Mouse (Mus musculus) CH12.LX (cell line): Measurements from ENCODE around the gene Pmepa1. TPM values are rescaled to one million over a fixed set of nuclear protein-coding genes. Genes with fewer than 3 reads are reported as not detected.

ENCODE experiments used
- DNase-seq: peaks from one replicate; pipeline ENCODE4 v3.0.0-alpha.2; 2013; ENCODE audit errors: extremely low read depth
- H3K27ac ChIP-seq: 2 replicates; pipeline ENCODE4 v1.5.1; 2012; ENCODE audit warnings: low read depth, mild to moderate bottlenecking, control low read depth, moderate library complexity; ENCODE audit not compliant: insufficient read depth
- H3K27me3 ChIP-seq: replicated peaks from 2 replicates; pipeline ENCODE3; 2012; ENCODE audit warnings: inconsistent platforms
- H3K36me3 ChIP-seq, 2 experiments: replicated peaks in 1 of 2; 2 replicates each; pipeline versions ENCODE3 to v1.6.1; 2012; ENCODE audit warnings: inconsistent platforms in 1 of 2, low read length in 1 of 2, mild to moderate bottlenecking in 1 of 2, mixed read lengths in 1 of 2, moderate library complexity in 1 of 2; ENCODE audit not compliant: control insufficient read depth in 1 of 2, insufficient read depth in 1 of 2
- H3K4me1 ChIP-seq, 2 experiments: 2 replicates each; pipeline ENCODE4 v1.6.1; 2012; ENCODE audit warnings: inconsistent platforms in 1 of 2, moderate library complexity in 1 of 2; ENCODE audit not compliant: insufficient read depth in 2 of 2, control insufficient read depth in 1 of 2
- H3K4me2 ChIP-seq: 2 replicates; pipeline ENCODE4 v1.6.1; 2012; ENCODE audit warnings: low read depth, mild to moderate bottlenecking, control low read depth; ENCODE audit not compliant: poor library complexity, insufficient read depth, severe bottlenecking
- H3K4me3 ChIP-seq, 3 experiments: fragments of 150-350 bp in 1 of 3; sonication (generic) in 1 of 3; replicated peaks in 1 of 3; 2 replicates each; pipeline versions ENCODE3 to v1.5.1; 2011 to 2012; ENCODE audit warnings: low read depth in 2 of 3, low read length in 2 of 3, mild to moderate bottlenecking in 2 of 3, moderate library complexity in 2 of 3, control low read depth in 1 of 3, improper control_type of control experiment in 1 of 3, inconsistent platforms in 1 of 3, mixed read lengths in 1 of 3; ENCODE audit not compliant: poor library complexity in 1 of 3
- H3K79me2 ChIP-seq: replicated peaks from 2 replicates; pipeline ENCODE4 v1.6.1; 2012; ENCODE audit warnings: mild to moderate bottlenecking, moderate library complexity; ENCODE audit not compliant: control insufficient read depth, poor library complexity, insufficient read depth, severe bottlenecking; ENCODE audit errors: extremely low read depth
- H3K9ac ChIP-seq: 2 replicates; pipeline ENCODE4 v1.6.1; 2012; ENCODE audit warnings: low read depth, mild to moderate bottlenecking, control low read depth, moderate library complexity; ENCODE audit not compliant: insufficient read depth
- H3K9me3 ChIP-seq: replicated peaks from 2 replicates; pipeline ENCODE3; 2012; ENCODE audit warnings: low read length, inconsistent platforms, mixed read lengths
- E2F4 ChIP-seq: IDR thresholded peaks from 2 replicates; pipeline ENCODE4 v1.6.1; 2011; ENCODE audit warnings: low read depth, low read length, improper control_type of control experiment; ENCODE audit not compliant: insufficient replicate concordance
- ELF1 ChIP-seq: IDR thresholded peaks from 2 replicates; pipeline ENCODE4 v1.6.1; 2014; ENCODE audit warnings: low read depth, mild to moderate bottlenecking, inconsistent platforms, low read length, improper control_type of control experiment
- EP300 ChIP-seq: IDR thresholded peaks from 2 replicates; pipeline ENCODE4 v1.6.1; 2011; ENCODE audit warnings: low read length, improper control_type of control experiment
- ETS1 ChIP-seq: conservative IDR thresholded peaks from 2 replicates; pipeline ENCODE4 v1.6.1; 2012; ENCODE audit warnings: low read depth, mild to moderate bottlenecking, inconsistent platforms, low read length, improper control_type of control experiment, moderate library complexity
- GABPA ChIP-seq: IDR thresholded peaks from 2 replicates; pipeline ENCODE4 v1.6.1; 2012; ENCODE audit warnings: low read depth, low read length, improper control_type of control experiment, inconsistent platforms; ENCODE audit not compliant: insufficient replicate concordance
- HCFC1 ChIP-seq: IDR thresholded peaks from 2 replicates; pipeline ENCODE4 v1.6.1; 2012; ENCODE audit warnings: low read depth, mild to moderate bottlenecking, inconsistent platforms, low read length, improper control_type of control experiment
- IRF4 ChIP-seq: IDR thresholded peaks from 2 replicates; pipeline ENCODE4 v1.6.1; 2014; ENCODE audit warnings: low read depth, mild to moderate bottlenecking, inconsistent platforms, low read length, improper control_type of control experiment
- JUN ChIP-seq: IDR thresholded peaks from 2 replicates; pipeline ENCODE4 v1.6.1; 2011; ENCODE audit warnings: low read depth, mild to moderate bottlenecking, low read length, improper control_type of control experiment, moderate library complexity; ENCODE audit not compliant: insufficient read depth
- JUND ChIP-seq: conservative IDR thresholded peaks from 2 replicates; pipeline ENCODE4 v1.6.1; 2011; ENCODE audit warnings: low read depth, low read length, improper control_type of control experiment
- MAFK ChIP-seq: IDR thresholded peaks from 2 replicates; pipeline ENCODE4 v1.6.1; 2011; ENCODE audit warnings: low read length, improper control_type of control experiment; ENCODE audit not compliant: insufficient replicate concordance
- MAZ ChIP-seq: IDR thresholded peaks from 2 replicates; pipeline ENCODE4 v1.6.1; 2012; ENCODE audit warnings: low read depth, mild to moderate bottlenecking, inconsistent platforms, low read length, improper control_type of control experiment, moderate library complexity
- MYC ChIP-seq: IDR thresholded peaks from 2 replicates; pipeline ENCODE4 v1.6.1; 2011; ENCODE audit warnings: low read depth, mild to moderate bottlenecking, improper control_type of control experiment, low read length
- NELFE ChIP-seq: IDR thresholded peaks from 2 replicates; pipeline ENCODE4 v1.6.1; 2011; ENCODE audit warnings: low read depth, low read length, improper control_type of control experiment
- NRF1 ChIP-seq: IDR thresholded peaks from 2 replicates; pipeline ENCODE4 v1.6.1; 2014; ENCODE audit warnings: low read depth, mild to moderate bottlenecking, inconsistent platforms, low read length, improper control_type of control experiment, moderate library complexity
- PAX5 ChIP-seq: IDR thresholded peaks from 2 replicates; pipeline ENCODE4 v1.6.1; 2012; ENCODE audit warnings: low read length, inconsistent platforms, mixed read lengths
- POLR2A ChIP-seq: IDR thresholded peaks from 2 replicates; pipeline ENCODE4 v1.6.1; 2011; ENCODE audit warnings: low read depth, mild to moderate bottlenecking, improper control_type of control experiment, low read length
- POLR2AphosphoS2 ChIP-seq: IDR thresholded peaks from 2 replicates; pipeline ENCODE4 v1.6.1; 2011; ENCODE audit warnings: low read depth, low read length, improper control_type of control experiment
- RAD21 ChIP-seq: IDR thresholded peaks from 2 replicates; pipeline ENCODE4 v1.6.1; 2011; ENCODE audit warnings: low read depth, mild to moderate bottlenecking, low read length, improper control_type of control experiment, moderate library complexity
- RCOR1 ChIP-seq: conservative IDR thresholded peaks from 2 replicates; pipeline ENCODE4 v1.6.1; 2012; ENCODE audit warnings: low read depth, mild to moderate bottlenecking, inconsistent platforms, low read length, improper control_type of control experiment
- TBP ChIP-seq: conservative IDR thresholded peaks from 2 replicates; pipeline ENCODE4 v1.6.1; 2011; ENCODE audit warnings: low read depth, low read length, improper control_type of control experiment
- UBTF ChIP-seq: IDR thresholded peaks from 2 replicates; pipeline ENCODE4 v1.6.1; 2012; ENCODE audit warnings: low read depth, mild to moderate bottlenecking, inconsistent platforms, low read length, improper control_type of control experiment, moderate library complexity
- USF1 ChIP-seq: IDR thresholded peaks from 2 replicates; pipeline ENCODE4 v1.6.1; 2014; ENCODE audit warnings: low read depth, mild to moderate bottlenecking, inconsistent platforms, low read length, improper control_type of control experiment
- ZC3H11A ChIP-seq: IDR thresholded peaks from 2 replicates; pipeline ENCODE4 v1.6.1; 2012; ENCODE audit warnings: low read depth, mild to moderate bottlenecking, inconsistent platforms, low read length, improper control_type of control experiment
- ZKSCAN1 ChIP-seq: IDR thresholded peaks from 2 replicates; pipeline ENCODE4 v1.6.1; 2012; ENCODE audit warnings: low read depth, inconsistent platforms, low read length, improper control_type of control experiment, borderline replicate concordance
- ZNF384 ChIP-seq: IDR thresholded peaks from 2 replicates; pipeline ENCODE4 v1.6.1; 2012; ENCODE audit warnings: low read depth, low read length, improper control_type of control experiment, inconsistent platforms
- dilution Hi-C: fragments of 300-500 bp; cut with MboI; formaldehyde crosslinking; loops from 2 replicates; pipeline ENCODE4 v1.14.3; 2020; ENCODE audit warnings: low sequenced_read_pairs; ENCODE audit not compliant: extremely low pct_unique_long_range_greater_than_20kb, extremely low pct_ligation_motif_present
- in situ Hi-C: fragments of 300-500 bp; cut with MboI; formaldehyde crosslinking; loops from 3 replicates; pipeline ENCODE4 v1.14.3; 2019; ENCODE audit warnings: low sequenced_read_pairs, low pct_ligation_motif_present, low pct_unique_long_range_greater_than_20kb, mixed read lengths
- polyA plus RNA-seq: library from polyadenylated mRNA; unstranded; fragments of >175 nt; gene quantifications from 2 replicates; pipeline ENCODE4 v1.2.1, GENCODE M21; 2012; ENCODE audit warnings: low read depth; ENCODE audit not compliant: insufficient read length
- total RNA-seq, 2 experiments: library from RNA; depleted of rRNA; stranded (reverse); fragments of 300-350 nt in 1 of 2; fragments of >200 nt in 1 of 2; gene quantifications; 2 replicates each; pipeline ENCODE4 v1.2.3; 2012 to 2014

The Pmepa1 gene
- total and polyA plus RNA-seq, 3 experiments = 1.6 to 11.8 (median 9.9) TPM

GRCm38 (mm10) chr2:173296408-173296807 lies 20.1 kb upstream of the Pmepa1 start:
- no peaks in the 10 kb centered on the region for H3K4me1 ChIP-seq
- no peak overlapping the region for H3K27ac ChIP-seq
- H3K36me3 ChIP-seq = no peaks in the 10 kb centered on the region
- no peaks in the 10 kb centered on the region for H3K79me2 ChIP-seq
- no peak for TF ChIP-seq POLR2AphosphoS2
- TF ChIP-seq EP300 = no peak
- no peak for TF ChIP-seq RAD21
- no peak for TF ChIP-seq USF1
- no peak for TF ChIP-seq MAFK
- TF ChIP-seq POLR2A = no peak
- no peak for TF ChIP-seq UBTF
- TF ChIP-seq NRF1 = no peak
- no peak for TF ChIP-seq ETS1
- TF ChIP-seq MYC = no peak
- no peak for TF ChIP-seq NELFE
- TF ChIP-seq HCFC1 = no peak
- TF ChIP-seq ZNF384 = no peak
- no peak for TF ChIP-seq IRF4
- TF ChIP-seq MAZ = no peak
- TF ChIP-seq PAX5 = no peak
- no peak for TF ChIP-seq GABPA
- no peak for TF ChIP-seq E2F4
- no peak for TF ChIP-seq TBP
- no peak for TF ChIP-seq ZC3H11A
- in situ Hi-C loops (no loop called here), dilution Hi-C loops (no loop called here)
- H3K4me2 ChIP-seq = no peak overlapping the region
- peaks cover 13% of the 10 kb centered on the region for H3K9me3 ChIP-seq
- H3K4me3 ChIP-seq = no peak overlapping the region
- H3K9ac ChIP-seq = no peak overlapping the region
- H3K27me3 ChIP-seq = no peaks in the 10 kb centered on the region
- DNase-seq = no peak

- H3K4me1 ChIP-seq = no peaks in the 10 kb centered on the region
- H3K4me2 ChIP-seq = no peak overlapping the region
- in situ Hi-C loops = no loop called here
- no peak overlapping the region for H3K4me3 ChIP-seq
- no peaks in the 10 kb centered on the region for H3K27me3 ChIP-seq
- dilution Hi-C loops = no loop called here
- H3K27ac ChIP-seq = no peak overlapping the region
- H3K9me3 ChIP-seq = peaks cover 5% of the 10 kb centered on the region
- DNase-seq = no peak
- TF ChIP-seq ZNF384 = no peak
- no peak for TF ChIP-seq RCOR1
- no peak for TF ChIP-seq ZKSCAN1
- no peak for TF ChIP-seq JUN
- no peak for TF ChIP-seq POLR2AphosphoS2
- TF ChIP-seq ELF1 = no peak
- TF ChIP-seq JUND = no peak
- no peak for TF ChIP-seq MYC
- TF ChIP-seq UBTF = no peak
- no peak for TF ChIP-seq NELFE
- no peak for TF ChIP-seq PAX5
- TF ChIP-seq MAFK = no peak
- no peak overlapping the region for H3K9ac ChIP-seq
- no peaks in the 10 kb centered on the region for H3K79me2 ChIP-seq
- no peaks in the 10 kb centered on the region for H3K36me3 ChIP-seq
Measured at GRCm38 (mm10) chr2:173293042-173293441, 16.7 kb upstream of the Pmepa1 start.
